Mouse (Mus musculus) lung, postnatal 36 days (tissue): ENCODE measurements around the gene Prkg1.

Experiments used
- DNase-seq: peaks from one replicate; pipeline ENCODE4 v3.0.0; 2022; ENCODE audit warnings: mixed read lengths

The Prkg1 gene

GRCm38 (mm10) chr19:31132614-31133013 is 632.2 kb downstream of the Prkg1 start:
- DNase-seq, result no peak

DNA sequence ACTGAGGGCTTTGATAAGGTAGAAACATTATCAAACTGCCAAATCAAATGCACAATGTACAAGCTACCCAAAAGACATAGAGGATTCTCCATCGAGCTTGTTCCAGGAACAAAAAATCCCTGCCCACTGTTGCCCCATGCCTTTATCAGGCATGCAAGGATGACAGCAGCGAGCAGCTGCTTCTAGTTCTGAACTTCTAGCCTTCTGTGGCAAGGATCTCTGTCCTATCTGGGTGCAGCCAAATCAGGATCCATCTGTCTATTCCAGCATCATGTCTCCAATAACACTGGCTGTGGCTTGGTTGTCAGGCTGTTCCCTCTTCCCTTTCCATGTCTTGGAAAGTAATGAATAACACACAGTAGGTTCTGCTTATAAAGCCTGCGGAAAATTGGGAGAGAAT is 640.2 kb downstream of the Prkg1 start:
- DNase-seq, result no peak

DNA sequence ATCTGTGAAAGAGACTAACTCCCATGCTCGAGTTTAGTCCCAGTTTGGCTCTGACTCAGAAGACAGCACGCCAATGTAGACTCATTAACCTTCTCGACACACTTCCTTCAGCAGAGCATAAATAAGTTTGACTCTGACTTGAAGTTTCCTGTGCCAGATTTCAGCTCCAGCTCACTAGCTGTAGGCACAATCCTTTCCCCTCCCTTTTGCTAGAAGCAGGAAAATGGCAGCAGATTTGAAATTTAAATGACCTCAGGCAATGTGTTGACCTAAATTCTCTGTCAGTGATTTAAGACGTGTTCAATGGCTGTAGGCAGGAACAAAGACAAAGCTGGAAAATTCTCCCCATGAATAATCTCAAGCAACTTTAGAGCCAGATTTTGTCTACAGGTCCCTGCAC is 650.1 kb downstream of the Prkg1 start:
- DNase-seq, result peak; percentile 10

DNA sequence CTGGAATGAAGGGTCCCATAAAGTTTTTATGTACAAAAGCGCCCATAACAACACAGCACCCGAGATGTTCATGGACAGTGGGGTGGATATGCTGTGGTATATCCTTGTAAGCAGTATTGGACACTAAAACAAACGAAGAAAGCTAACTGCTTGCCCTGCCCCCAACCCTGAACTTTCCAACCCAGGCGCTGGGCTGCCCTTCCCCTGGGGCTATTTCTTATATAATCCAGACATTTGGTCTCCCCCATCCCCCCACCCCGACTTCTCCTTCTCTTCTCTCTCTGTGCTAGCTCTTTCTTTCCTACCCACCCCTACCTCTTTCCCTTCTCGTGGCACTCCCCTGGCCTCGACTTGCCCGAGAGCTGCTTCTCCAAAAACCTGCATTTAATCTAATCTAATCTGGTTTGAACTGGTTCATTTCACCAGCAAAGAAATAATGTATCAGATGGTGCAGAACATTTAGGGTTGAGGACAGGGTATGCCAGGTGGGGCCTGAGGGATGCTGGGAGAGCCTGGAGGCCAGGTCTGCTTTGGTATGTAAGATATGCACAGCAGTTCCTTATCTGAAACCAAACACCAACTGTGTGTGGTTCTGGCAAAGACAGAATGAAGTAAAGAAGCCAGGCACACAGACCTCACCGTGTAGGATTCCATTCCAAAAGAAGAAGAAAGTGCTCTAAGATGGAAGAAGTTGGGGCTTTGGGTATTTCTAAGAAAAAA is 657.8 kb downstream of the Prkg1 start:
- DNase-seq, result no peak

DNA sequence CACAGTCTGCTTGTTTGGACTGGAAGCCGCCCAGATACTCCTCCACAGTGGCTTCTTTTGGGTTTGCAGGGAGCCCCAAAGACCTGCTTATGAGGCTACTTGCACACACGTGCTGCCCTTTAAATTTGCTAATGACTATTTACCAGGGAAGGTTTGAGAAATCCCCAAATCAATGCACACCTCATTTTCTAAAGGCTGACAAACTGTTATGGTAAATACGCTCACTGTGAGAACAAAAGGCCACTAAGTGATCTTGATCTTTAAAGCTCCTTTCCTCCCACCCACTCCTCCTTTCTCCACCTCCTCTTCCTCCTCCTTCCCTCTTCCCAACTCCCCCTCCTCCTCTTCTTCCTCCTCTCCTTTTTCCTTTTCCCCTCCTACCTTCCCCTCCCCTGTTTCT is 658.8 kb downstream of the Prkg1 start:
- no peak for DNase-seq

DNA sequence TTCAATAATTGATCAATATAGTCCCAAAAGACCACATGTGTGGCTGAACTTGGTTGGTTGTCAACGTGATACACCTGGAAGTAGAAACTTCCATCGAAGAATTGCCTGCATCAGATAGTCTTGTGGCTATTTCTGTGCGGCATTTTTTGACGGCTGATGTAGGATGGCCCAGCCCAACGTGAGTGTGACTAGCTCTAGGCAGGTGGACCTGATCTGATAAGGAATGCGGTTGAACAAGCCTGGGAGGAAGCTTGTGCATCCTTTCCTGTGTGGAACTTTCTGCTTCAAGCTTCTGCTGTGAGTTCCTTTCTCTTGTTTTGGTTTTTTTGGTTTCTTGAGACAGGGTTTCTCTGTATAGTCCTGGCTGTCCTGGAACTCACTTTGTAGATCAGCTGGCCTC is 660.1 kb downstream of the Prkg1 start:
- no peak for DNase-seq

DNA sequence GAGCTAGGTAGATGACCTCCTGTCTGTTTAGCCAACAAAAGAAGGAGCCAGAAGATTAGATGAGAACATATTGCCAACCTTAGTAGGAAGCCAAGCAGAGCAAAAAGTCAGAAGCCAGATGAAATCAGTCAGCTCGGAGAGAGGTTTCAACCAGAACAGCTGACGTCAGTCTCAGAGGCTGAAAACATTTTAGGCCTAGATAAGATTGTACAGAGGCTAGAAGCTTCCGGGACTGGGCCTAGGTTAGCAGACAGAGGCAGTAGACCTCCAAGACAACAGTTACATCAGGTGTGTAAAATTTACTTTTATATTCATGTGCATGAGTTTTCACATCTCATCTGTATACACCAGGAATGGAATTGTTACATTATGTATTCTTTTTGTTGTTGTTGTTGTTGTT is 665.5 kb downstream of the Prkg1 start:
- no peak for DNase-seq

- DNase-seq, result no peak
Observed at GRCm38 (mm10) chr19:31097857-31098256, 667.0 kb downstream of the Prkg1 start.

DNA sequence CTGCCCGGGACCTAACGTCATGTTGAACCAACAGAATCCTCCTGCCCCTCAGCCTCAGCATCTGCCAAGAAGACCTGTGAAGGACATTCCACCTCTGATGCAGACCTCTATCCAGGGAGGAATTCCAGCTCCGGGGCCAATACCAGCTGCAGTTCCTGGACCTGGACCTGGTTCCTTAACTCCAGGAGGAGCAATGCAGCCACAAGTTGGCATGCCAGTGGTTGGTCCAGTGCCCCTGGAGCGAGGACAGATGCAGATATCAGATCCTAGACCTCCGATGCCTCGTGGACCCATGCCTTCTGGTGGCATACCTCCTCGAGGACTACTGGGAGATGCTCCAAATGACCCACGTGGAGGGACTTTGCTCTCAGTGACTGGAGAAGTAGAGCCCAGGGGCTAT is 681.1 kb downstream of the Prkg1 start:
- DNase-seq, result no peak

DNA sequence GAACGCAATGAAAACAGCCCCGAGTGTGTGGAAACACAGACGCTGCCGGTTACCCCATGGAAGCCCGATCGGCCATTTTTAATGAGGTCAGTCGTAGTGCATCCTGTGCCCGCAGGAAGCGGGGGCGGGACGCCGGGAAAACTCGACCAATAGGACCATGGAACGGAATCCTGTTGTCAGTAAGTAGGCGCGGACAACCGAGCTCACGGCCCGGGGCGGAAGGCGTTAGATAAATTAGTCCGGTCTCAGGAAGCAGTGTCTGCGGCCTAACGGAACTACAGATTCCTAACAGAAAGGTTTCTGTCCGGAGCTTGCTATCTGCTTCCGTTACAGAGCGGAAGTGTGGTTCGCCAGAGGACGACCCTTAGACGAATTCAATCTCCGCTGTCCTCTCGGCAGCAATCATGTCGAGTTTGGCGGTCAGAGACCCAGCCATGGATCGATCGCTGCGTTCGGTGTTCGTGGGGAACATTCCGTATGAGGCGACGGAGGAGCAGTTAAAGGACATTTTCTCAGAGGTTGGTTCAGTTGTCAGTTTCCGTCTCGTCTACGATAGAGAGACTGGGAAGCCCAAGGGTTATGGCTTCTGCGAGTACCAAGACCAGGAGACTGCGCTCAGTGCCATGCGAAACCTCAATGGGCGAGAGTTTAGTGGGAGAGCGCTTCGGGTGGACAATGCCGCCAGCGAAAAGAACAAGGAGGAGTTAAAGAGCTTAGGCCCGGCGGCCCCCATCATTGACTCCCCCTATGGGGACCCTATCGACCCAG is 682.0 kb downstream of the Prkg1 start, which contains the start of gene Cstf2t:
Cstf2t (plus strand) TSS at position 176 of the 768 bp plus-strand sequence.
- peak; percentile 100 for DNase-seq

DNA sequence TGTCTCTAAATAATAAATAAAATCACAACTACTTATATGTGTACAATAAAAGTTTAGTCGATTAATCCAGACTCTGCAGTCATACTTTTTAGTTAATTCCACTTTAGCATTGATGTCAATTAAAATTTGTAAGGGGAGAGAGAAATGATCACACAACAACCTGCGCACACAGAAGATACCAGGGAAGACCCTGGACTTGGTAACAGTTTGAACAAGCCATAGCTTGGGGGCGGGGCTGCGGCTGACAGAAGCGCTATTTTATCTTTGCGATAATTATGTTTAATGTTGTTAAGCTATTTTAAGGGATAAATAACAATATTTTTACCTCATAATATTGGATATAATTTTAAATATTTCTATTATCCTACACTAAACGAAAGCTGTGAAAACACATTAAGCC is 682.6 kb downstream of the Prkg1 start:
- no peak for DNase-seq

- DNase-seq, result no peak
Observed at GRCm38 (mm10) chr19:31078241-31078640, 686.6 kb downstream of the Prkg1 start.

GRCm38 (mm10) chr19:31076106-31076505 is 688.7 kb downstream of the Prkg1 start:
- DNase-seq, result no peak

- DNase-seq, result no peak
Observed at GRCm38 (mm10) chr19:31074717-31075063, 690.1 kb downstream of the Prkg1 start.

GRCm38 (mm10) chr19:31073959-31074716 is 690.7 kb downstream of the Prkg1 start:
- no peak for DNase-seq

GRCm38 (mm10) chr19:31065206-31065781 is 699.5 kb downstream of the Prkg1 start:
- no peak for DNase-seq

DNA sequence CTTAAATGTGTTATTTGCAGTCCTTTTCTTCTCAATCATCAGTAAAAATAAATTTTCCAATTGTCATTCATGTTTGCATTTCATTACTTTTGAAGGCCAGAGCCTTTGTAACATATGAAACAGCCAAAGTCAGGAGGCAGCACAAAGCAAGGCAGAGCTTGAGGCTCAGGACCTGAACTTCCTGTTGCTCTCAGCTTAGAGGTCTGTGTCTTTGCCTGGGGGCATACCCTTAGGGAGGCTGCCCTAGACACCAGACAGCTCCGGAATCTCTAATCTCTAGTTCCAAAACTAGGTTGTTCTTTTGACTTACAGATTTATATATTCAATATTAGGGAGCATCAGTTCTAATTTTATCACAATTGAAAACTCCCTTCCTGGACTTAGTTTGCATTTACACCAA is 700.1 kb downstream of the Prkg1 start:
- DNase-seq, result no peak

GRCm38 (mm10) chr19:31046601-31047000 is 718.2 kb downstream of the Prkg1 start:
- DNase-seq, result peak; percentile 15

- DNase-seq, result no peak
Observed at GRCm38 (mm10) chr19:31040948-31041847, 723.6 kb downstream of the Prkg1 start.

- DNase-seq, result no peak
Observed at GRCm38 (mm10) chr19:31038951-31039350, 725.9 kb downstream of the Prkg1 start.

GRCm38 (mm10) chr19:31031596-31031995 is 733.2 kb downstream of the Prkg1 start:
- DNase-seq, result no peak

DNA sequence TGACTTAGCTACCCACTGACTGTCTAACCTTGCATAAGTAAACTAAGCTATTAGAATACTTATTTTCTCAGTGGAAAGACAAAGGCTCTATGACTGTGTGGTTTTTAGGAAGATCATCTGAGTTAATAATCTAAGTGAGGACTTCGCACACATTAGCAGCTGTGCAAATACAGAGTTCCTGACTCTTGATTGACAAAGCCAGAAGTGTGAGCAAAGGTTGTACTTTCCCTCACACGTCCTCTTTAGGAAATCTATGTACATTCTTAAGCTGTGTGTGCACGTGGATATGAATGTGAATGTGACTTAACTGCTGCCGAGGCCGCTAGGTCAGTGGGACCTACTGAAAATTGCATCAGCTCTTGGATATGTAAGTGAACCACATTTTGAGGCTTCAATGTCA is 738.0 kb downstream of the Prkg1 start:
- no peak for DNase-seq
